Mouse (Mus musculus): ENCODE measurements around the gene Pip5k1b. TPM values are rescaled to one million over a fixed set of nuclear protein-coding genes. Genes with fewer than 3 reads are reported as not detected.

The Pip5k1b gene
- polyA plus RNA-seq, 1 experiment from 2014 or later = 5.6 TPM

DNA sequence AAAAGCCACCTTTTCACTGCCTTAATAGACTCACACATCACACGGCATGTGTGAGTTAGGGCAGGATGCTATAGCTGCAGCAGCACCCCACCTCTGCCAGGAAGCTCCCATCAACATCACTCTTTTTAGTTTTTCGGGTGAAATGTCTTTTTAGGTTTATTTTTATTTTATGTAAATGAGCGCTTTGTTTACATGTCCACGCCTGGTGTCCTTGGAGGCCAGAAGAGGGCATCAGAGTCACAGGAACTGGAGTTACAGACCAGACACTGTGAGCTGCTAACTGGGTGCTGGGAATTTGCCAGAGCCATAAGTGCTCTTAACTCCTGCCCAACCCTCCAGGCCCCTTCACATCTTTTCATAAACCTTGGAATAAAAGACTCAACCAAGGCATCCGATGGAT, 249.3 kb downstream of the Pip5k1b start:
- H3K27ac ChIP-seq (ENCODE audit: low read depth, low read length) = no peak overlapping the region
- H3K9ac ChIP-seq (ENCODE audit: low read depth, low read length) = no peak overlapping the region
- H3K9me3 ChIP-seq (ENCODE audit: control insufficient read depth, low read length) = no peaks in the 10 kb centered on the region
- H3K27me3 ChIP-seq (replicated peaks; ENCODE audit: control insufficient read depth, insufficient read depth, low read length) = no peaks in the 10 kb centered on the region
- no peak for DNase-seq (ENCODE audit: low spot score)
- WGBS = 88% methylated on average over 5 of the region's 5 CpGs
- H3K4me3 ChIP-seq (ENCODE audit: low read depth, low read length) = no peak overlapping the region
- H3K36me3 ChIP-seq (ENCODE audit: control insufficient read depth, insufficient read depth, low read length) = no peaks in the 10 kb centered on the region
- no peaks in the 10 kb centered on the region for H3K4me1 ChIP-seq (replicated peaks; ENCODE audit: control insufficient read depth, insufficient read depth, low read length)
- ATAC-seq (replicated peaks; ENCODE audit: low FRiP score) = no peak
- H3K4me2 ChIP-seq = no peak overlapping the region

DNA sequence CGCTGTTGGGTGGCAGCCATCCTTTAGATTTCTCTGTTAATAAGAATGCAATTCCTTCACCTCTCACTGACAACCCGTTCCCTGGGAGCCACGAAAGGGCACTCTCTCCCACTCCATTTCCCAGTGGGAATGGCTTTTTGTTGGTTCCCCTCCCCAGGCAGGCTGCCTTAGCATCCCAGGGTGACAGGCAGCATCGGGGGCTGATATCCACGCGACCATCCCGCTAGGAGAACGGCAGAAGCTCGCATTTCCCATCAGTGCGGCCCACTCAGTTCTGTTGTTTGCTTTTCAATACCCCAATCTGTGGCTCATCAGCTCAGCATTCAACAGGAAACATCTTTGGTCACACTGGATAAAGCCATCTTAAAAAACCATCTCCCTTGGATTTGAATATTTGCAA, 253.5 kb downstream of the Pip5k1b start:
- no peak overlapping the region for H3K4me3 ChIP-seq (ENCODE audit: low read depth, low read length)
- 59% methylated on average over 10 of the region's 10 CpGs for WGBS
- H3K36me3 ChIP-seq (ENCODE audit: control insufficient read depth, insufficient read depth, low read length) = no peaks in the 10 kb centered on the region
- DNase-seq (ENCODE audit: low spot score) (no peak), ATAC-seq (replicated peaks; ENCODE audit: low FRiP score) (no peak)
- H3K27ac ChIP-seq (ENCODE audit: low read depth, low read length) = no peak overlapping the region
- H3K27me3 ChIP-seq (replicated peaks; ENCODE audit: control insufficient read depth, insufficient read depth, low read length) = no peaks in the 10 kb centered on the region
- no peak overlapping the region for H3K9ac ChIP-seq (ENCODE audit: low read depth, low read length)
- H3K9me3 ChIP-seq (ENCODE audit: control insufficient read depth, low read length) = no peaks in the 10 kb centered on the region
- no peak overlapping the region for H3K4me2 ChIP-seq
- H3K4me1 ChIP-seq (replicated peaks; ENCODE audit: control insufficient read depth, insufficient read depth, low read length) = no peaks in the 10 kb centered on the region

- WGBS = 33% methylated on average over 5 of the region's 5 CpGs
- no peak for ATAC-seq (replicated peaks; ENCODE audit: low FRiP score)
- Histone ChIP-seq H3K36me3 (ENCODE audit: control insufficient read depth, insufficient read depth, low read length) (no peaks in the 10 kb centered on the region), H3K4me1 (replicated peaks; ENCODE audit: control insufficient read depth, insufficient read depth, low read length) (no peaks in the 10 kb centered on the region), H3K9me3 (ENCODE audit: control insufficient read depth, low read length) (no peaks in the 10 kb centered on the region), H3K4me2 (no peak overlapping the region), H3K27me3 (replicated peaks; ENCODE audit: control insufficient read depth, insufficient read depth, low read length) (no peaks in the 10 kb centered on the region), H3K4me3 (ENCODE audit: low read depth, low read length) (no peak overlapping the region), H3K27ac (ENCODE audit: low read depth, low read length) (no peak overlapping the region), H3K9ac (ENCODE audit: low read depth, low read length) (no peak overlapping the region)
- no peak for DNase-seq (ENCODE audit: low spot score)
Measured at GRCm38 (mm10) chr19:24301768-24302148, 253.9 kb downstream of the Pip5k1b start.

- Histone ChIP-seq H3K9me3 (ENCODE audit: control insufficient read depth, low read length) (no peaks in the 10 kb centered on the region), H3K4me2 (peak overlapping the region; percentile 60), H3K4me3 (ENCODE audit: low read depth, low read length) (peak overlapping the region; percentile 22), H3K9ac (ENCODE audit: low read depth, low read length) (no peak overlapping the region), H3K27me3 (replicated peaks; ENCODE audit: control insufficient read depth, insufficient read depth, low read length) (no peaks in the 10 kb centered on the region), H3K27ac (ENCODE audit: low read depth, low read length) (no peak overlapping the region), H3K36me3 (ENCODE audit: control insufficient read depth, insufficient read depth, low read length) (no peaks in the 10 kb centered on the region), H3K4me1 (replicated peaks; ENCODE audit: control insufficient read depth, insufficient read depth, low read length) (no peaks in the 10 kb centered on the region)
- WGBS = 11% methylated on average over 9 of the region's 9 CpGs
- peak; percentile 61; the same call in 1 of the 2 replicates for ATAC-seq (replicated peaks; ENCODE audit: low FRiP score)
- peak; percentile 64 for DNase-seq (ENCODE audit: low spot score)
Measured at GRCm38 (mm10) chr19:24300994-24301767, 254.5 kb downstream of the Pip5k1b start.

- Histone ChIP-seq H3K36me3 (ENCODE audit: control insufficient read depth, insufficient read depth, low read length) (no peaks in the 10 kb centered on the region), H3K9me3 (ENCODE audit: control insufficient read depth, low read length) (no peaks in the 10 kb centered on the region), H3K27me3 (replicated peaks; ENCODE audit: control insufficient read depth, insufficient read depth, low read length) (0 out of 2 replicates have a peak, but pooled peaks cover 2% of the 10 kb centered on the region), H3K27ac (ENCODE audit: low read depth, low read length) (no peak overlapping the region), H3K4me2 (no peak overlapping the region), H3K9ac (ENCODE audit: low read depth, low read length) (no peak overlapping the region), H3K4me1 (replicated peaks; ENCODE audit: control insufficient read depth, insufficient read depth, low read length) (no peaks in the 10 kb centered on the region), H3K4me3 (ENCODE audit: low read depth, low read length) (no peak overlapping the region)
- ATAC-seq (replicated peaks; ENCODE audit: low FRiP score) (no peak), DNase-seq (ENCODE audit: low spot score) (no peak)
- WGBS = 81% methylated on average over 5 of the region's 5 CpGs
Measured at GRCm38 (mm10) chr19:24293537-24293936, 262.1 kb downstream of the Pip5k1b start.

- no peak overlapping the region for H3K4me2 ChIP-seq
- no peak overlapping the region for H3K4me3 ChIP-seq (ENCODE audit: low read depth, low read length)
- WGBS = 61% methylated on average over 4 of the region's 4 CpGs
- no peaks in the 10 kb centered on the region for H3K36me3 ChIP-seq (ENCODE audit: control insufficient read depth, insufficient read depth, low read length)
- no peak overlapping the region for H3K9ac ChIP-seq (ENCODE audit: low read depth, low read length)
- ATAC-seq (replicated peaks; ENCODE audit: low FRiP score) (no peak), DNase-seq (ENCODE audit: low spot score) (no peak)
- no peaks in the 10 kb centered on the region for H3K9me3 ChIP-seq (ENCODE audit: control insufficient read depth, low read length)
- H3K27ac ChIP-seq (ENCODE audit: low read depth, low read length) = no peak overlapping the region
- no peaks in the 10 kb centered on the region for H3K27me3 ChIP-seq (replicated peaks; ENCODE audit: control insufficient read depth, insufficient read depth, low read length)
- H3K4me1 ChIP-seq (replicated peaks; ENCODE audit: control insufficient read depth, insufficient read depth, low read length) = no peaks in the 10 kb centered on the region; the same call in 1 of the 2 replicates
Measured at GRCm38 (mm10) chr19:24284187-24284586, 271.5 kb downstream of the Pip5k1b start.

DNA sequence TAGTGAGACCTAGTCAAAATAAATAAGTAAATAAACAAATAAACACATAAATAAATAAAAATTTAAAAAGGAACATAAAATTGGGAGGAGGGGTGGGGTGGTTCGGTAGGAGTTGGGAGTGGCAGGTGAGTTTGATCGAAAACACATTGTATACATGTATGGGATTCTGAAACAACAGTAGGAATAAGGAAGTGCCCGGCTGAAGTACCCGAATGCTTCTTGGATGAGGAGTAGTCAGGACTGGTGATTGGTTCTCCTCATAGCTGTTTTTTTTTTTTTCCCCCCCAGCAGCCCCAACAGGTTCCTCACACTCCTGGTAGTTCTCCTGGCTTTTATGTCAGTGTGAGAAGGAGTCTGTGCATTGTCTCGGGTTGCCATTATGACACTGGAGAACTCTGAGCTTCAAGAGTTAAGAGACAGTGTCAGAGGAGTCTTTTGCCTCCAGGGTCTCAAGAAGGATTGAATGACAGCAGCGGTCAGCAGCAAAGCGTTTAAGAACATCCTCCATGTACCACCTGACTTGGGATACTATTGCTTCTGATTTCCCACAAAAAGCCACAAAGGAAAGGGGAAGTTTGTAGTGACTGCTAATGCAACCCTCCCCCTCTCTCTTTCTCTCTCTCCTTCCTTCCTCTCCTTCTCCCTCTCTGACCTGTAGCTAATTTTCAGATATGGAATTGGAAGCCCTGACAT, 274.2 kb downstream of the Pip5k1b start:
- no peaks in the 10 kb centered on the region; the same call in 1 of the 2 replicates for H3K9me3 ChIP-seq (ENCODE audit: control insufficient read depth, low read length)
- H3K4me3 ChIP-seq (ENCODE audit: low read depth, low read length) = peak overlapping the region; percentile 67
- WGBS = 40% methylated on average over 7 of the region's 7 CpGs
- no peaks in the 10 kb centered on the region; the same call in 1 of the 2 replicates for H3K36me3 ChIP-seq (ENCODE audit: control insufficient read depth, insufficient read depth, low read length)
- peak overlapping the region; percentile 25; the same call in 1 of the 2 replicates for H3K27ac ChIP-seq (ENCODE audit: low read depth, low read length)
- peak overlapping the region; percentile 20; the same call in 1 of the 2 replicates for H3K9ac ChIP-seq (ENCODE audit: low read depth, low read length)
- H3K4me1 ChIP-seq (replicated peaks; ENCODE audit: control insufficient read depth, insufficient read depth, low read length) = peaks cover 4% of the 10 kb centered on the region; the same call in 1 of the 2 replicates
- no peak for DNase-seq (ENCODE audit: low spot score)
- peak overlapping the region; percentile 88 for H3K4me2 ChIP-seq
- ATAC-seq (replicated peaks; ENCODE audit: low FRiP score) = no peak
- no peaks in the 10 kb centered on the region for H3K27me3 ChIP-seq (replicated peaks; ENCODE audit: control insufficient read depth, insufficient read depth, low read length)

DNA sequence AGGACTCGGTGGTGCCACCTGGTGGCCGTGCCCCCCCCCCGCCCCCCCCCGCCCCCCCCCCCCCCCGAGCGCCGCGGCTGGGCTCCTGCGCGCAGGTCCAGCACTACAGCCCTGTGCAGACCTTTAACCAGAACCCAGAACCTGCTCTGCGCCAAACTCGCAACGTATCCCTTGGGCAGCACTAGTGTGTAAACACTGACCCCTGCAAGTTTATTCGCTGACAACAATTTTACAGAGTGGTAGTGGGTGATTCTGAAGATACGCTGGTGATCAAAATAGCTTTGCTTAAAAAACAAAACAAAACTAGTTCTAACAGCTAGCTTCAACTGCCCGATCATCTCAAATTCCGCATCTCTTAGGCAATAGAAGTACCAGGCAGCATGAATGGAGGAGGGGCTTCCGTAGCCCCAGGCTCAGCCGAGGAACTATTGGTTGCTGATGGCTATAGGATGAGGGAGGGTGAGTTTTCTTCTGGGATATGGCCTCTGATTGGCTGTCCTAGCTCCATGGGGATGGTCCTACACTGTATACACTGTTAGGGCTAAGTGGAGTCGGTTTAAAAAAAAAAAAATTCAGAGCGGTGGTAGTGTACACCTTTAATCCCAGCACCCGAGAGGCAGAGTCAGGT, 275.0 kb downstream of the Pip5k1b start, which contains the start of gene Fxn:
Gene Fxn (minus strand): TSS at position 5 of the 628 bp plus-strand sequence.
- Histone ChIP-seq H3K4me1 (replicated peaks; ENCODE audit: control insufficient read depth, insufficient read depth, low read length) (peaks cover 4% of the 10 kb centered on the region; the same call in 1 of the 2 replicates), H3K9me3 (ENCODE audit: control insufficient read depth, low read length) (no peaks in the 10 kb centered on the region; the same call in 1 of the 2 replicates), H3K36me3 (ENCODE audit: control insufficient read depth, insufficient read depth, low read length) (peaks cover 3% of the 10 kb centered on the region; the same call in 1 of the 2 replicates), H3K27me3 (replicated peaks; ENCODE audit: control insufficient read depth, insufficient read depth, low read length) (no peaks in the 10 kb centered on the region), H3K27ac (ENCODE audit: low read depth, low read length) (peak within 1 kb of the TSS; percentile 97), H3K4me3 (ENCODE audit: low read depth, low read length) (peak within 1 kb of the TSS; percentile 67), H3K9ac (ENCODE audit: low read depth, low read length) (peak within 1 kb of the TSS; percentile 90), H3K4me2 (peak within 1 kb of the TSS; percentile 88)
- ATAC-seq (replicated peaks; ENCODE audit: low FRiP score) (peak; percentile 96), DNase-seq (ENCODE audit: low spot score) (peak; percentile 65)
- WGBS = 0% methylated on average over 17 of the region's 22 CpGs
